Mouse (Mus musculus) forebrain, postnatal 0 days (tissue): ENCODE measurements at regions not wholly inside any gene's neighbourhood (a gene's known extent, or its start where the extent isn't known, plus 50 kb on each side); places are given as distances from the start of the nearest gene placed in this dataset.

Experiments
- ATAC-seq: fragments of 200-750 bp; cut with Nextera tagmentation; 2 replicates; pipeline ENCODE4 v1.8.0; 2017; ENCODE audit warnings: mild to moderate bottlenecking, moderate library complexity
- DNase-seq: peaks from one replicate; pipeline ENCODE4 v3.0.0-alpha.2; 2015
- H3K27ac ChIP-seq: fragments of 300-500 bp; sonication (generic); 2 replicates; pipeline ENCODE4 v1.5.1; 2014; ENCODE audit warnings: low read depth, mild to moderate bottlenecking, antibody characterized with exemption, low read length, moderate library complexity, mixed read lengths
- H3K27me3 ChIP-seq: fragments of 300-500 bp; sonication (generic); 2 replicates; pipeline ENCODE4 v1.6.1; 2014; ENCODE audit warnings: mild to moderate bottlenecking, low read length, mixed read lengths; ENCODE audit not compliant: insufficient read depth
- H3K36me3 ChIP-seq: fragments of 300-500 bp; sonication (generic); 2 replicates; pipeline ENCODE4 v1.6.1; 2014; ENCODE audit warnings: mild to moderate bottlenecking, moderate library complexity; ENCODE audit not compliant: insufficient read depth
- H3K4me1 ChIP-seq: fragments of 300-500 bp; sonication (generic); 2 replicates; pipeline ENCODE4 v1.6.1; 2014; ENCODE audit warnings: antibody characterized with exemption; ENCODE audit not compliant: insufficient read depth
- H3K4me2 ChIP-seq: fragments of 300-500 bp; sonication (generic); 2 replicates; pipeline ENCODE4 v1.6.1; 2014; ENCODE audit warnings: low read depth, mild to moderate bottlenecking, moderate library complexity
- H3K4me3 ChIP-seq: fragments of 300-500 bp; sonication (generic); 2 replicates; pipeline ENCODE4 v1.5.1; 2014; ENCODE audit warnings: low read depth, low read length, mixed read lengths
- H3K9ac ChIP-seq: fragments of 300-500 bp; sonication (generic); 2 replicates; pipeline ENCODE4 v1.6.1; 2014; ENCODE audit warnings: mild to moderate bottlenecking
- H3K9me3 ChIP-seq: fragments of 300-500 bp; sonication (generic); 2 replicates; pipeline ENCODE4 v1.6.1; 2016; ENCODE audit warnings: low read length
- CTCF ChIP-seq: sonication (generic); IDR thresholded peaks from 2 replicates; pipeline ENCODE4 v1.5.1; 2016; ENCODE audit warnings: antibody characterized with exemption, control low read depth, low read depth
- WGBS: fragments of 180-500 bp; shearing (Covaris S2); extraction: QIAGEN DNeasy Blood & Tissue Kit; methylation state at CpG from one replicate; pipeline ENCODE4 v1.1.7; 2014; 5-methylcytosine and 5-hydroxymethylcytosine counted together

DNA sequence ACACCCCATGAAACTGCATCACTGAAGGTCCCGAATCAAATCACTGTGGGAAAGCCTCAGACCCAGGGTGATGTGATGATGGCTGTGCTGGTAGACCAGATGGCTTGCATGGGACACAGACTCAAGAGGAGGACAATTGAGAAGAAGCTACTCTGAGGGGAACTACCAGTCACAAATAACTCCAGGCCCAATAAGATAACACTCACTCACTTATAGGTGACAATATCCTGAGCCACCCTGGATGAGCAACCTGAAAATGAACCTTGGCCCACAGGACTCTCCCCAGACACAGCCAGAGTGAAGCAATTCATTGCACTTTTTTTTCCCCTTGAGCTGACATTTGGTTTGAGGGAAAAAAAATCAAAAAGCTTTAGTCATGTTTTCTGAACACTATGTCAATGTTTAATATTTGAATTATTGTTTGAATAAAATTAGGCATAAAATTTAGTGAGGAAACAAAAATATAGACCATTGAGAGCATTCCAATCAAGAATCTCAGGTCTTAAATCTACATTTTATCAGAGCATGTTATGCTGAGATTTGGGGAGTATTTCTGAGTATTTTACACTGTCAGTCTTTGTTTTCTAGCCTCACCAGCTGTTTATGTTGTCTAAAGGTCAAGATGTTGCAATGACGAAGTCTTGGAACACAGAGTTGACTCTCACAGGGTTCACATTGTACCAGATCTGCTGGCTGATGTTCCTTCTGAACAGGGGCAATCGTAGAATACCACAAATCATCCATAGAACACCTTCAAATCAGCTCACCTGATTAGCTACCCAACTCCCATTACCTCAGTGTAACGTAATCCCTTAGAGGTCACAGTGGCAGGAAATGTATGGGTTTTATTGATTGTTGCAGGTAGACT is 67.9 kb upstream of the Gm6993 start:
- no peak for ATAC-seq
- Histone ChIP-seq H3K27ac (no peak overlapping the region), H3K9ac (no peak overlapping the region), H3K9me3 (no peaks in the 10 kb centered on the region), H3K4me1 (no peaks in the 10 kb centered on the region), H3K27me3 (no peaks in the 10 kb centered on the region), H3K36me3 (no peaks in the 10 kb centered on the region), H3K4me3 (no peak overlapping the region), H3K4me2 (no peak overlapping the region)
- no peak for DNase-seq
- 84% methylated on average over 4 of the region's 4 CpGs for WGBS
- no peak for TF ChIP-seq CTCF

- no peak for DNase-seq
- H3K4me2 ChIP-seq: no peak overlapping the region
- H3K4me3 ChIP-seq: no peak overlapping the region
- 96% methylated on average over 5 of the region's 5 CpGs for WGBS
- no peak for TF ChIP-seq CTCF
- no peaks in the 10 kb centered on the region for H3K36me3 ChIP-seq
- no peak overlapping the region for H3K9ac ChIP-seq
- no peaks in the 10 kb centered on the region for H3K4me1 ChIP-seq
- no peak overlapping the region for H3K27ac ChIP-seq
- H3K9me3 ChIP-seq: no peaks in the 10 kb centered on the region
- no peaks in the 10 kb centered on the region for H3K27me3 ChIP-seq
- no peak for ATAC-seq
Measured at GRCm38 (mm10) chr12:31173512-31173911, 67.1 kb upstream of the Gm6993 start.

- no peaks in the 10 kb centered on the region for H3K9me3 ChIP-seq
- no peak overlapping the region for H3K9ac ChIP-seq
- H3K27ac ChIP-seq: no peak overlapping the region
- TF ChIP-seq CTCF: no peak
- no peaks in the 10 kb centered on the region for H3K27me3 ChIP-seq
- H3K4me2 ChIP-seq: no peak overlapping the region
- WGBS: 68% methylated on average over 6 of the region's 6 CpGs
- no peaks in the 10 kb centered on the region for H3K4me1 ChIP-seq
- DNase-seq (no peak), ATAC-seq (no peak)
- no peaks in the 10 kb centered on the region for H3K36me3 ChIP-seq
- no peak overlapping the region for H3K4me3 ChIP-seq
Measured at GRCm38 (mm10) chr12:31179536-31179935, 61.0 kb upstream of the Gm6993 start.

- Histone ChIP-seq H3K4me3 (no peak overlapping the region), H3K9me3 (no peaks in the 10 kb centered on the region), H3K4me1 (0 out of 2 replicates have a peak, but pooled peaks cover 3% of the 10 kb centered on the region), H3K27ac (no peak overlapping the region), H3K36me3 (no peaks in the 10 kb centered on the region), H3K9ac (no peak overlapping the region), H3K4me2 (no peak overlapping the region), H3K27me3 (no peaks in the 10 kb centered on the region)
- ATAC-seq: no peak
- 80% methylated on average over 4 of the region's 4 CpGs for WGBS
- no peak for DNase-seq
- TF ChIP-seq CTCF: no peak
Measured at GRCm38 (mm10) chr12:31183632-31184031, 56.9 kb upstream of the Gm6993 start.

DNA sequence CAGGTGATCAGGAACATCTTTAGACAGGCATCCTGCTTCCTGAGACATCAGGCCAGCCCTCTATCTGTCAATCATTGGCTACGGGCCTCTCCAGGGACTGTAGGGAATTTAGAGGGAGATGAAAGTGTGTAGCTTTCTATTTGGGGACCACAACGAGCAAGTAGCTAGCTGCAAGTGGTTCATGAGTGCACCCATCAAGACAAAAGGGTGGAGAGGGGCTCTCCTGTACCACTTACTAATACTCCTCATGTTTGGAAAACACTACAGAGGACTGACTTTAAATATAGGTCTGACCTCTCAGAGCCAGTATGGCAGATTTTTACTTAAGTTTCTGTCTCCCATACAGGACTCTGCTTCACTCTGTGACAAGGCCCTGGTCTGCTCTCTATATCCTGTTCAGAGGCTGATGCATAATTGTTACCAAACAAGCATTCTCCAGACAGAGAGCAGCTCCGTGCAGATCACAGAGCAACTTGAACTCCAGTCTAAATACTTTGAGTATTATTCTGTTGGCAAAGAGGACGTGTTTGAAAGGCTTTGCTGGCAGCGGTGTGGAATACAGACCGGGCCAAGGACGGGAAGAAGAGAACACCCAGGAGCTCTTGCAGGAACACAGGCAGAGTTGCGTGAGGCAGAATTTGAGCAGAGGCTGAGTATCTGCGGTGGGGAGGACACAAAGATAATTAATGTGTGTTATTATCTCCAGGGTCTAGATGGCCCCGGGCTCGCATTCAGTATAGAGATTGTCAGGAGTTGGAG is 56.2 kb upstream of the Gm6993 start:
- Histone ChIP-seq H3K9me3 (no peaks in the 10 kb centered on the region), H3K27ac (no peak overlapping the region), H3K36me3 (no peaks in the 10 kb centered on the region), H3K4me1 (0 out of 2 replicates have a peak, but pooled peaks cover 3% of the 10 kb centered on the region), H3K4me2 (no peak overlapping the region), H3K9ac (no peak overlapping the region), H3K4me3 (no peak overlapping the region), H3K27me3 (no peaks in the 10 kb centered on the region)
- no peak for TF ChIP-seq CTCF
- no peak; the same call in 1 of the 2 replicates for ATAC-seq
- WGBS: 34% methylated on average over 11 of the region's 11 CpGs
- DNase-seq: peak; percentile 31

GRCm38 (mm10) chr12:31185177-31185932 is 55.2 kb upstream of the Gm6993 start:
- H3K36me3 ChIP-seq: no peaks in the 10 kb centered on the region
- DNase-seq: no peak
- H3K27ac ChIP-seq: no peak overlapping the region
- no peak overlapping the region for H3K4me2 ChIP-seq
- no peak overlapping the region for H3K9ac ChIP-seq
- no peak for TF ChIP-seq CTCF
- whole genome bisulfite sequencing: 76% methylated on average over 9 of the region's 9 CpGs
- H3K4me1 ChIP-seq: 0 out of 2 replicates have a peak, but pooled peaks cover 3% of the 10 kb centered on the region
- no peak overlapping the region for H3K4me3 ChIP-seq
- H3K27me3 ChIP-seq: no peaks in the 10 kb centered on the region
- H3K9me3 ChIP-seq: no peaks in the 10 kb centered on the region
- ATAC-seq: no peak
